Mouse (Mus musculus): ENCODE results near the gene Grid1. TPM values are rescaled to one million over a fixed set of nuclear protein-coding genes. Genes with fewer than 3 reads are reported as not detected.
A peak's percentile ranks its signal among the peaks of the same experiment; 100 is the strongest.

The Grid1 gene
- 2.0 and 2.4 TPM in 2 replicates for polyA plus RNA-seq (2016; fragmentation: Nextera tagmentation; extraction: Ambion mirVana)

DNA sequence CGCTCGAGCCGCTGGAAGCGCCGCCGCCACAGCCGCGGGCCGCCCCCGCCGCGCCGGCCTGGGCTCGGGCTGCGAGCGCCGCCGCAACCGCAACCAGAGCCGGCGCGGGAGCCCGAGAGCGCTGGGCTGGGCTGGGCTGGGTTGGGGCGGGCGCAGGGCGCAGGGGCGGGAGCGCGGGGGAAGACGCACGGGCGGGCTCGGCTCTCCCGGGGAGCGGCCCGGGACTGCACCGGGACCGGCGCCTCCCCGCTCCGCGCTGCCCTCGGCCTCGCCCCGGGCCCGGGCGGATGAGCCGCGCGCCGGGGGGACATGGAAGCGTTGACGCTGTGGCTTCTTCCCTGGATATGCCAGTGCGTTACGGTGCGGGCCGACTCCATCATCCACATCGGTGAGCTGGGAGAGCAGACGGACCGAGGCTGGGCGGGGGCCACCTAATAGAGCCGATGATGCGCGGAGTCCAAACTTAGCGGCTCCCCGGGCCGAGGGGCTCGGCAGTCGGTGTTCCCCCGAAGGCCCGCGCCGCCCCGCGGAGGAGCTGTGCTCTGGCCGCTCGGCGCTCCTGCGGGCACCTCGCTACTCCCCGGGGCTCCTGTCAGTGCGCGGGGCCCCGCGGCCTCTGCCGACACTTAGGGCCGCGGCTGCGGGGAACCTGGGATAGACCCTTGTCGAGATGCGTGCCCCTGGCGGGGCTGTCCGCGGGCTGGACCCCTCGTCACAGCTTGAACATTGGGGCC, at the start of gene Grid1:
TSS of gene Grid1 (plus strand) at position 190 of the 734 bp plus-strand sequence.
- Histone ChIP-seq H3K9ac (peak within 1 kb of the TSS; percentile 68), H3K4me2 (replicated peaks) (peak within 1 kb of the TSS; percentile 92), H3K9me3 (no peaks in the 10 kb centered on the region), H3K4me1 (peaks cover 23% of the 10 kb centered on the region), H3K4me3 (peak within 1 kb of the TSS; percentile 69), H3K27ac (no peak within 1 kb of the TSS; the same call in 1 of the 2 replicates), H3K27me3 (replicated peaks) (peaks cover 78% of the 10 kb centered on the region), H3K36me3 (no peaks in the 10 kb centered on the region)
- ATAC-seq (ENCODE audit: low FRiP score, low read depth) = peak; percentile 74
- 1% methylated on average over 75 of the region's 96 CpGs for WGBS

DNA sequence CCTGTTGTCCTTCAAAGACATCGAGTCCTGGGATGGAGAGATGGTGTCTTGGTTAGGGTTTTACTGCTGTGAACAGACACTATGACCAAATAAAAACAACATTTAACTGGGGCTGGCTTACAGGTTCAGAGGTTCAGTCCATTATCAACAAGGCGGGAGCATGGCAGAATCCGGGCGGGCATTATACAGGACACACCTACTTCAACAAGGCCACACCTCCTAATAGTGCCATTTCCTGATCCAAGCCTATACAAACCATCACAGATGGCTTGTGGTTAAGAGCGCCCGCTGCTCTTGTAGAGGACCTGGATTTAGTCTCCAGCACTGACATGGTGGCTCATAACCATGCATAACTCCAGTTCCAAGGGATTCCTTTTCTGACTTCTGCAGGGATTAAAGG, 49.4 kb upstream of the Grid1 start:
- H3K4me2 ChIP-seq (replicated peaks) = no peak overlapping the region

DNA sequence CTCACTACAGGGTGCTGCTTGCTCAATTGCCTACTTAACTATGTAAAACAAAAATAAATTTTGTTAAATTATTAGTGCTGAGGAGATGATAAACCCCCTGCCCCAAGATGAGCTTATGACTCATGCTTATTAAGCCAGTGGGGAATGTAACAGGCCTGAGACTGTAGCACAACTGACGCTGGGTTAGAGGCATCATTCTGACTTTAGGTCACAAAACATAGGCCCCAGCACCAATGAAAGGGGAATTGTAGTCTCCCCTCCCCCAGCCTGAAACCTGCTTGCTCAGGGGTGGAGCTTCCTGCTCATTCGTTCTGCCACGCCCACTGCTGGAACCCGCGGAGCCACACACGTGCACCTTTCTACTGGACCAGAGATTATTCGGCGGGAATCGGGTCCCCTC, 48.3 kb upstream of the Grid1 start:
- H3K9me3 ChIP-seq = no peaks in the 10 kb centered on the region
- H3K27me3 ChIP-seq (replicated peaks) = no peaks in the 10 kb centered on the region
- no peak overlapping the region for H3K27ac ChIP-seq
- WGBS = 20% methylated on average over 9 of the region's 9 CpGs
- no peak overlapping the region for H3K4me3 ChIP-seq
- no peaks in the 10 kb centered on the region for H3K36me3 ChIP-seq
- no peaks in the 10 kb centered on the region; the same call in 1 of the 2 replicates for H3K4me1 ChIP-seq
- ATAC-seq (ENCODE audit: low FRiP score, low read depth) = no peak
- no peak overlapping the region for H3K4me2 ChIP-seq (replicated peaks)
- H3K9ac ChIP-seq = no peak overlapping the region

More for the DNA sequence above, 49.4 kb upstream of the Grid1 start:
- Histone ChIP-seq H3K36me3 (no peaks in the 10 kb centered on the region), H3K27ac (no peak overlapping the region), H3K27me3 (replicated peaks) (no peaks in the 10 kb centered on the region), H3K4me3 (no peak overlapping the region), H3K9me3 (no peaks in the 10 kb centered on the region), H3K9ac (no peak overlapping the region), H3K4me1 (no peaks in the 10 kb centered on the region; the same call in 1 of the 2 replicates)
- ATAC-seq (ENCODE audit: low FRiP score, low read depth) = no peak
- WGBS = 86% methylated on average over 6 of the region's 6 CpGs

DNA sequence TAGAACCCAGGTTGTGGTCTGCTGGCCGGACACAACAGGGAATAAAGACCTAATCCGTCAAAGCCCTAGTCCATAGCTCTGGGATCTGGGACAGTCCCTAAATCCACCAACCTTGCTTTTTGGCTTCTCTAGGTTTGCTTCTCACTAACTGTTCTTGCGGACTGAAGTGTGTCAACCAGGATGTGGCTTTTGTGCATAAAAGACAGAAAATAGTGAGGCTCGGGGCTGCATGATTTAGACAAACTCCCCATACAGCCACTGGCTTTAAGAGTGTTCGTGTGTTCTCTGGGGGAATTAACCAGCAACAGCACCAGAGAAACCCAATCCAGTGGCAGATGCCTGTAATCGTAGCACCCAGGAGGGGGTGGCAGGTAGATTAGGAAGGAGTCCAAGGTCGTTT, 47.8 kb upstream of the Grid1 start:
- no peak for ATAC-seq (ENCODE audit: low FRiP score, low read depth)
- no peak overlapping the region for H3K4me2 ChIP-seq (replicated peaks)
- H3K9me3 ChIP-seq = no peaks in the 10 kb centered on the region
- no peaks in the 10 kb centered on the region for H3K36me3 ChIP-seq
- H3K9ac ChIP-seq = no peak overlapping the region
- no peak overlapping the region for H3K27ac ChIP-seq
- no peak overlapping the region for H3K4me3 ChIP-seq
- no peaks in the 10 kb centered on the region; the same call in 1 of the 2 replicates for H3K4me1 ChIP-seq
- WGBS = 64% methylated on average over 7 of the region's 7 CpGs
- no peaks in the 10 kb centered on the region for H3K27me3 ChIP-seq (replicated peaks)

DNA sequence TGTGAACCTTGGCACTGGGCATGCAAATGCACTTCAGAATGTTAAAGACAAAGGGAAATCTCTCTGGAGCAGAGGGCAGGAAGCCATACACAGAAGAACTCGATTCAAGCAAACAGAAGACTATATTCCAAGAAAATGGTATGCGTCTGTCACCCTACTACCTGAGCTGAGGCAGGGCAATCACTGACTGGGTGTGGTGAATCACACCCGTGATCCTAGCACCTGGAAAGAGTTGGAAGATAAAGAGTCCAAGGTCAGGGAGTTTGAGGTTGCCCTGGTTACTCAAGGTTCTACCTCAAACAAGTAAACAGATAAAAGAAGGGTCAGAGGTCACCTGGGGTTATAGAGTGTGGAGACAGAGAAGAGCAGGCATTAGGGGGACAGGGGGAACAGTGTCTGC, 46.2 kb upstream of the Grid1 start:
- H3K36me3 ChIP-seq = no peaks in the 10 kb centered on the region
- H3K27me3 ChIP-seq (replicated peaks) = no peaks in the 10 kb centered on the region
- 83% methylated on average over 3 of the region's 3 CpGs for WGBS

DNA sequence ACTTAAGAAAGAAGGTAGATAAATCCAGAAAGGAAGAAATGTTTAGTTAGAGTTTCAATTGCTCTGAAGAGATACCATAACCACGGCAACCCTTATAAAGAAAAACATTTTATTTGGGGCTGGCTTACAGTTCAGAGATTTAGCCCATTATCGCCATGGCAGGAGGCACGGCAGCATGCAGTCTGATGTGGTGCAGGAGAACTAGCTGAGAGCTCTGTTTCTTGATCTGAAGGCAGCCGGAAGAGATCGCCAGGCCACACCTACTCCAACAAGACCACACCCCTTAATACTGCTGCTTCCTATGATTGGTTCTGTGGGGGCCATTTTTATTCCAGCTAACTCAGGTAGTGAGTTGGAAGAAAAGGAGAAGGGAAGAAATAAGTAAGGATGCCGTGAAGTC, 45.7 kb upstream of the Grid1 start:
- Histone ChIP-seq H3K9me3 (no peaks in the 10 kb centered on the region), H3K27me3 (replicated peaks) (no peaks in the 10 kb centered on the region), H3K9ac (no peak overlapping the region), H3K4me1 (no peaks in the 10 kb centered on the region), H3K4me2 (replicated peaks) (no peak overlapping the region), H3K4me3 (no peak overlapping the region), H3K27ac (no peak overlapping the region), H3K36me3 (no peaks in the 10 kb centered on the region)
- ATAC-seq (ENCODE audit: low FRiP score, low read depth) = no peak
- 85% methylated on average over 6 of the region's 6 CpGs for WGBS

More for the DNA sequence above, 46.2 kb upstream of the Grid1 start:
- Histone ChIP-seq H3K4me3 (no peak overlapping the region), H3K27ac (no peak overlapping the region), H3K9ac (no peak overlapping the region), H3K9me3 (no peaks in the 10 kb centered on the region), H3K4me1 (no peaks in the 10 kb centered on the region), H3K4me2 (replicated peaks) (no peak overlapping the region)
- no peak for ATAC-seq (ENCODE audit: low FRiP score, low read depth)

DNA sequence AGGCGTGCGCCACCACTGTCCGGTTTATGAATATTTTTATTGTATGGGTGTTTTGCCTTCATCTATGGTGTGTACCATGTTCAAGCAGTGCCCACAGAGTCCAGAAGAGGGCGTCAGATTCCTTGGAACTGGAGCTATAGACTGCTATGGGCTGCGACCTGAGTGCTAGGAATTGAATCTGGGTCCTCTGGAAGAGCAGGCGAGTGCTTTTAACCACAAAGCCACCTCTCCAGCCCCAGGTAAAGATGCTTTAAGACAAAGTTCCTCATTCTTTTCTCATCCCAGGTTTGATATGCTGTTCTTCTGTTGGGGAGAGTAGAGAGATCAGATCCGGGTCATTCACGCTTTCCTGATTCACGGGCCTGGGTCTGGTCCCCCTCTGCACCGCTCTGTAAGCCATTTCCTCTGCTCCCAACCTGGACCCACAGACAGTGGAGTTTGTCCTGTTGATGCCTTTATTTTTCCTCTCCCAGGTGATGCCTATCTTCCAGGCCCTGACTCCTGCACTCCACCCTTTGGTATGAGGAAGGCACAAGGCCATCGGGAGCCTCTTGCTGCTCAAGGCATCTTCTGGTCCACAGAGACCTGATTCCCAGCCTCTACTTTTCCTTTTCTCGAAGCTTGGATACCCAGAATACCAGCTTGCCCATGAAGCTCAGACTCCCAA, 43.1 kb upstream of the Grid1 start:
- WGBS = 88% methylated on average over 12 of the region's 12 CpGs
- Histone ChIP-seq H3K9me3 (no peaks in the 10 kb centered on the region), H3K27ac (no peak overlapping the region), H3K4me1 (no peaks in the 10 kb centered on the region), H3K36me3 (no peaks in the 10 kb centered on the region), H3K4me2 (replicated peaks) (no peak overlapping the region), H3K4me3 (no peak overlapping the region), H3K27me3 (replicated peaks) (no peaks in the 10 kb centered on the region), H3K9ac (no peak overlapping the region)
- no peak for ATAC-seq (ENCODE audit: low FRiP score, low read depth)

DNA sequence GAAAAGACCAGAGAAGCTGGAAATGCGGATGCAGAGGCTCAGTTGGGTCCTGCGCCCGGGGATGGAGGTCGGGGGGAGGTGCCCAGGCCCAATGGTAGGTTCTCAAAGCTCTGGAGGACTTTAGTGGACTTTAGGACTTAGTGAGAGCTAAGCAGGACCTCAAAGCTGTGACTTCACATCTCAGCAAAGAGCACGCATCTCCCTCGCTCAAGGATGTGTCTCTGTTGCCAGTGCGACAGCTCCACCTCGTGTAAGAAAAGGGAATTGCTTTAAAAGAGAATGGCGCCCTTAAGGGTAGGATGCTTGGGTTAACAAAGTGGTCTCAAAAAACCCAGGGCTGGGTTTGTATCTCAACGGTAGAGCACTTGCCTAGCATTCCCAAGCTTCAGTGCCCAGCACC, 42.1 kb upstream of the Grid1 start:
- 18% methylated on average over 10 of the region's 10 CpGs for WGBS
- no peak overlapping the region for H3K4me3 ChIP-seq
- no peaks in the 10 kb centered on the region for H3K9me3 ChIP-seq
- ATAC-seq (ENCODE audit: low FRiP score, low read depth) = 0 out of 2 replicates have a peak, but pooled peaks have one; percentile 42
- H3K36me3 ChIP-seq = no peaks in the 10 kb centered on the region
- no peak overlapping the region for H3K9ac ChIP-seq
- H3K4me1 ChIP-seq = no peaks in the 10 kb centered on the region
- H3K27me3 ChIP-seq (replicated peaks) = no peaks in the 10 kb centered on the region
- H3K27ac ChIP-seq = no peak overlapping the region
- H3K4me2 ChIP-seq (replicated peaks) = no peak overlapping the region

DNA sequence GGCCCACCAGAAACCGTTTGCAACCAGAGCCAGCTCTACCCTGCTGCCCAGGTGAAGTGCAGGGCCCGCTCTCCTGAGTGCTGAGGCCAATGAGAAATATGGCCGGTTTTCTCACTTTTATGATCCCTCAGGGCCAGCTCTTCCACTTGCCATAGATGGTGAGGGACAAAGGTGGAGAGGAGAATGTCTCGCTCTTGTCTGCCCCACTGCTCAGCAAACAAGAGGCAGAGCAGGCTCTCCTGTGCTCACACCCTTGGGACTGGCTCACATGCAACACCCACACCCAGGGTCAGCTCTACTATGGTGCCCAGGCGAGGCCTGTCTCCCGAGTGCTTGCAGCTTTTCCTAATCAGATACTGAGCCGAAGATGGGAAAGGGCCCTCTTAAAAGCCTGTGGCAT, 41.1 kb upstream of the Grid1 start:
- ATAC-seq (ENCODE audit: low FRiP score, low read depth) = no peak
- H3K4me2 ChIP-seq (replicated peaks) = no peak overlapping the region
- no peaks in the 10 kb centered on the region for H3K4me1 ChIP-seq
- no peak overlapping the region for H3K4me3 ChIP-seq
- WGBS = 82% methylated on average over 7 of the region's 7 CpGs
- H3K27me3 ChIP-seq (replicated peaks) = no peaks in the 10 kb centered on the region
- H3K27ac ChIP-seq = no peak overlapping the region
- H3K9me3 ChIP-seq = no peaks in the 10 kb centered on the region
- H3K36me3 ChIP-seq = no peaks in the 10 kb centered on the region
- H3K9ac ChIP-seq = no peak overlapping the region

DNA sequence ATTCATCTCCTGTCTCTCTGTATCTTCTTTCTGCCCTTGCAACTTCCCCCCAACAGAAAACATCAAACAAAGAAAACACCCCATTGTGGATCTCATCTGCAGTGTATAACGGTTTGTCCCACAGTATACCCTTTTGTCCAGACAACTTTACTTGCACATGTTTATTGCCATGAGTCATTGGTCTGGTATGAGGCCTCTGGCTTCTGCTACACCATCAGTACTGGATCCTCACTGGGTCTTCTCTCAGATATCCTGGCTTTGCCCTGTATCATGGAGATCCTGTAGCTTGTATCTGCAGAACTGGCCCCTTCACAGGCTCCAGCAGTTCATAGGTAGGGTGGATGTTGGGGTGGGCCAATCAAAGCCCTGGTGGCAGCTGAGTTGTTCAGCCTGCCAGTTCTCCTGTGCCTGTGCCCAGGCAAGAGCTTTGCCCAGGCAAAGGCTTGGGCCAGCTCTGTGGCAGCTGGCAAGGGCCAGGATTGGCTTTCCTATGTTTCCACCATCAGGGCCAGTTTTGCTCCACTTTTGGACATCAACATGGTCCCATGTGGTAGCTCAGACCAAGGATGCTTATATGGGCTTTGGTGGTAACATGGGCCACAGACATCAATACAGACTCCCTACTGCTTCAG, 26.4 kb upstream of the Grid1 start:
- Histone ChIP-seq H3K9me3 (0 out of 2 replicates have a peak, but pooled peaks cover 3% of the 10 kb centered on the region), H3K27me3 (replicated peaks) (no peaks in the 10 kb centered on the region), H3K27ac (no peak overlapping the region), H3K4me3 (no peak overlapping the region), H3K4me2 (replicated peaks) (no peak overlapping the region), H3K36me3 (no peaks in the 10 kb centered on the region), H3K9ac (no peak overlapping the region), H3K4me1 (no peaks in the 10 kb centered on the region)
- no peak for ATAC-seq (ENCODE audit: low FRiP score, low read depth)
- WGBS = 74% methylated on average over 1 of the region's 1 CpGs

DNA sequence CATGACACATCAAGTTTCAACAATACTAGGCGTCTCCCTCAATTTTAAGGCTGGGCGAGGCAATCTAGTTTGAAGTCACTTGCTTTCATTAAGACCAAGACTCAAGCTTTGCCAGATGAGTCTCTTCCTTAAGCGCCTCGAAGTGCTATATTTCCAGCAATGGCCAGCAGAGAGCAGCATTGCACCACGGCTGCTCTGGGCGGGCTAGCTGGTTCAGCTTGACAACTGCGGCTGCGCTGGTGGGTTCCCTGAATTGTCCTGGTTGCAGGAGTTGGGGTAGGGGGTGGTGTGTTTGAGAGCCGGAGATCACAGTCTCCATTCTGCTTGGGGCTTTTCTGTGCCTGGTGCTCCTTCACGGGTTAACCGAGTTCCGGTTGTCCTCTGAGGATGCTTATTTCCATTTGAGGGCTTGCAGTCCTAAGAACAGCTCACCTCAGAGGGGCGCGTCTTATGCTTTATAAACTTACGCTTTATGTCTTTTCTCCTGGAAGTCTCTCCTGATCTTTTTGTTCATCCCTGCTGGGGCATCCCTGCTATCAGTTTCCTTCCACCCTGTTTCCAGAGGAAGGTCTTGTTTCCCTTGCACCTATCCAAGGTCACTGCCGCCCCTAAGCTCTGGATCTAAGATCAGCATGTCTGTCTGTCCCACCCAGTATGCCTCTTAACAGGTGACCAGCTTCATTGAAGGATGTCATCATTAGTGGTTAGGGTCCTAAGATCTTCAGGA, 9.0 kb upstream of the Grid1 start:
- 20% methylated on average over 16 of the region's 16 CpGs for WGBS
- peak overlapping the region; percentile 45 for H3K4me2 ChIP-seq (replicated peaks)
- H3K4me3 ChIP-seq = no peak overlapping the region
- H3K4me1 ChIP-seq = no peaks in the 10 kb centered on the region
- H3K36me3 ChIP-seq = no peaks in the 10 kb centered on the region
- peaks cover 4% of the 10 kb centered on the region for H3K27me3 ChIP-seq (replicated peaks)
- no peak overlapping the region for H3K27ac ChIP-seq
- peak; percentile 83 for ATAC-seq (ENCODE audit: low FRiP score, low read depth)
- 0 out of 2 replicates have a peak, but pooled peaks cover 4% of the 10 kb centered on the region for H3K9me3 ChIP-seq
- 0 out of 2 replicates have a peak overlapping the region, but pooled peaks have one; percentile 17 for H3K9ac ChIP-seq

DNA sequence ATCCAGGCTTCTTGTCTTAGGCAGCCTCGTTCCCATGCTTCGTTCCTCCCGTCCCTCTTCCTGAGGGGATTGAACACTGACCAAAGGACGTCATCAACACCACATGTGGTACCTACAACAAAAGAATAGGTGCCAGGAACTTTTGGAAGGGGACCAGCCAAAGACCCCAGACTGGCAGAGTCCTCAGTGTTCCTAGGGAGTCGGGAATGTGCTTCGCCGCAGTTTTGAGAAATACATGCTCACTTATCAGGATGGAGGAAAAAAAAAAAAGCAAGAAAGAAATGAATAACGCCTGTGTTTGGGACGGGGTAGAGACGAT, 8.5 kb upstream of the Grid1 start:
- no peak overlapping the region for H3K27ac ChIP-seq
- no peaks in the 10 kb centered on the region for H3K36me3 ChIP-seq
- H3K9me3 ChIP-seq = 0 out of 2 replicates have a peak, but pooled peaks cover 4% of the 10 kb centered on the region
- no peak overlapping the region for H3K9ac ChIP-seq
- peaks cover 10% of the 10 kb centered on the region for H3K27me3 ChIP-seq (replicated peaks)
- no peak overlapping the region for H3K4me2 ChIP-seq (replicated peaks)
- no peak for ATAC-seq (ENCODE audit: low FRiP score, low read depth)
- WGBS = 73% methylated on average over 10 of the region's 10 CpGs
- H3K4me3 ChIP-seq = no peak overlapping the region
- H3K4me1 ChIP-seq = no peaks in the 10 kb centered on the region

Data from neural tube, embryonic 12.5 days (tissue).